Mouse (Mus musculus) testis, adult 2 months (tissue): ENCODE results near the gene Myo5c. TPM values are rescaled to one million over a fixed set of nuclear protein-coding genes. Genes with fewer than 3 reads are reported as not detected.

Experiments
- H3K27ac ChIP-seq: fragments of 200-500 bp; 2 replicates; pipeline ENCODE4 v1.5.1; 2012; ENCODE audit warnings: low read depth, low read length; ENCODE audit not compliant: control insufficient read depth, insufficient read depth
- H3K27me3 ChIP-seq: fragments of 200-500 bp; 2 replicates; pipeline ENCODE4 v1.6.1; 2012; ENCODE audit warnings: mild to moderate bottlenecking, low read length, moderate library complexity; ENCODE audit not compliant: control insufficient read depth, insufficient read depth
- H3K36me3 ChIP-seq: fragments of 200-500 bp; 2 replicates; pipeline ENCODE4 v1.6.1; 2012; ENCODE audit warnings: mild to moderate bottlenecking, low read length; ENCODE audit not compliant: control insufficient read depth, insufficient read depth
- H3K4me1 ChIP-seq: fragments of 200-500 bp; 2 replicates; pipeline ENCODE4 v1.6.1; 2012; ENCODE audit warnings: low read length; ENCODE audit not compliant: control insufficient read depth, insufficient read depth
- H3K4me3 ChIP-seq: fragments of 200-500 bp; 2 replicates; pipeline ENCODE4 v1.5.1; 2012; ENCODE audit warnings: low read depth, mild to moderate bottlenecking, low read length, moderate library complexity, mixed read lengths; ENCODE audit not compliant: control insufficient read depth
- CTCF ChIP-seq: fragments of 200-500 bp; IDR thresholded peaks from 2 replicates; pipeline ENCODE4 v1.5.1; 2012; ENCODE audit warnings: low read depth, mild to moderate bottlenecking, inconsistent platforms, low read length, moderate library complexity; ENCODE audit not compliant: control insufficient read depth, insufficient read depth, insufficient replicate concordance
- POLR2A ChIP-seq: fragments of 200-500 bp; IDR thresholded peaks from 2 replicates; pipeline ENCODE4 v1.6.1; 2012; ENCODE audit warnings: low read depth, mild to moderate bottlenecking, inconsistent platforms, low read length, moderate library complexity; ENCODE audit not compliant: control insufficient read depth
- polyA plus RNA-seq: library from polyadenylated mRNA; depleted of rRNA; stranded (reverse); fragments of >200 nt; gene quantifications from 2 replicates; pipeline ENCODE4 v1.2.3, GENCODE M21; 2012

The Myo5c gene
- polyA plus RNA-seq, 1 experiment: 1.3 TPM

DNA sequence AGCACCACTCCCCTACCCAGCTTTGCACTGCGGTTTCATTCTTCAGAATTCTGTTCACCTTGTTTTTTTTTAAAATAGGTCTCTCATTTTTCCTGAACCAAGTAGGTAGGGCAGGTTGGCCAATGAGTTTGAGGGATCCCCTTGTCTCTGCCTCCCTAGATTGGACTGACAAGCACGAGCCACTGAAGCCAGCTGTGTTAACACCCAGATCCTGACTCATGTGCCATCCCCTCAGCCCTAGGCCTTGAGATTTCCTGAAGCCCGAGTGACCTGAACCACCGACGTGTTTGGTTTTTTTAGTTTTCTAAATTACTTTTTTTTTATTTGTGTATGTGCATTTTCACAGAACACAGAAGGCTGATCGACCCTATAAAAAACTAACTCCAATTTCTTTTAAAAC is 85.0 kb downstream of the Myo5c start:
- Histone ChIP-seq H3K36me3 (no peaks in the 10 kb centered on the region), H3K4me1 (peaks cover 11% of the 10 kb centered on the region), H3K27me3 (no peaks in the 10 kb centered on the region), H3K27ac (no peak overlapping the region), H3K4me3 (no peak overlapping the region)
- TF ChIP-seq POLR2A (no peak), CTCF (no peak)

DNA sequence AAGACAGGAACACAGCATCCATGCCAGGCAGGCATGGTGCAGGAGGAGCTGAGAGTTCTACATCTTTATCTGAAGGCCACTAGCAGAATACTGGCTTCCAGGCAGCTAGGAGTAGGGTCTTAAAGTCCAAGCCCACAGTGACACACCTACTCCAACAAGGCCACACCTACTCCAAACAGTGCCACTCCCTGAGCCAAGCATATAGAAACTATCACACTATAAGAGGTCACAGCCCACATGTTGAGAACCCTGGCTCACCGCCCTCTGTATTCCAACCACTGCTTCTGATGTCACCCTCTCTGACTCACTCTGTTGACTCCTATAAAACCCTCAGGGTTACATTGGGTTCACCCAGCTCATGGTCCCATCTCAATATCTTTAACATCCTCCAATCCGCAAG is 86.4 kb downstream of the Myo5c start:
- H3K27ac ChIP-seq: no peak overlapping the region
- TF ChIP-seq CTCF (no peak), POLR2A (no peak)
- no peak overlapping the region for H3K4me3 ChIP-seq
- H3K27me3 ChIP-seq: no peaks in the 10 kb centered on the region
- H3K36me3 ChIP-seq: no peaks in the 10 kb centered on the region
- peaks cover 11% of the 10 kb centered on the region for H3K4me1 ChIP-seq

DNA sequence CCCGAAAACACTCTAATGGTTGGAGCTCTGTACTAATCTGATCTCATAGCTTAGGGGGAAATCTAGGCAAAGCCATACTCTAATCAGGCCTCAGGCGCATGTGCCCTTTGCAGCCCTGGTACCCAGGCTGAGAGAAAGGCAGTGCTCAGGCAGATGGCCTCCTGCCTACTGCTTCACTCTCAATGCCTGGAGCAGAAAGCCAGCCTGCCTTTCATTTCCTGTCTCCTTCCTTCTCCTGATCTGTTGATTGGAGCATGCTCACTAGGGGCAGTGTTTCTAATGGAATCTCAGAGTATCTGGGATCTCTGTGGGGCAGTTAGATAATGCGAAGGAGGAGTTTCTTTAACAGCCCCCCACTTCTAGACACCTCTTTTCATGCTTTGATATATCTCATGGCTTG is 87.5 kb downstream of the Myo5c start:
- H3K27ac ChIP-seq: no peak overlapping the region
- H3K36me3 ChIP-seq: no peaks in the 10 kb centered on the region
- TF ChIP-seq CTCF: no peak
- no peak for TF ChIP-seq POLR2A
- H3K4me1 ChIP-seq: peaks cover 7% of the 10 kb centered on the region; the same call in 1 of the 2 replicates
- H3K4me3 ChIP-seq: no peak overlapping the region
- no peaks in the 10 kb centered on the region for H3K27me3 ChIP-seq

DNA sequence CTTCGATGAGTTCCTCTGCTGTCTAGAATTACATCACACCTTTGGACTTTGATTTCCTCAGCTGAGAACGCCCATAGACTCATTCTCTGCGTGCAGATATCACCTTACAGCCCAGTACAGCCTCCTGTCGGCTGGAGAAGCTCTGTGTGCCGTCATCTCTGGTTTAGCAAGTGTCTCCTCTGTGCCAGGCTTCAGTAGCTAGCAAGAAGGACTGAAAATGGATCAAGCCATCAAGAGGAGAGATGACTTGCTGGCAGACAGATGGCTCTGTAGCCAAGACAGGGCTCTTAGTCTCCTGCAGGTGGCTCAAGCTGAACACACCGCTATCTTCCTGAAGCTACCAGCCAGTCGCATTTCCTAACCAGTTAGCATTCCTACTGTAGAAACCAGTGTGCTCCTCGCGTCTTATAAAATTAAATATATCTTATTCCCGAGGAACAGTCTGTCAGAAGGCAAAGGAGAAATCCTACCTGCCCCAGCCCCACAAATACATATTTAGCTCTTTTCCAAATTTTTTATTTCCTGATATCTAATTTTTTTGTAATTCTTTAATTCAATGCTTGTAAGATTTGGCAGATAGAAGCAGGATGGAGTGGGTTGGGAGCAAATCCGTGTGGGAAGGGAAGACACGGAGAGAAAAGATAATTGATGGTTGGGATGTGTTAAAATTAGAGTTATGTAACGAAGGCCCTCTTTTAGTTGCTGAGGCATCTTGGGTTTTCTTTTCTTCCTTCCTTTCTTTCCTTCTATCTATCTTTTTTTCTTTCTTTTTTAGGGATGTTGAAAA is 90.5 kb downstream of the Myo5c start:
- TF ChIP-seq CTCF (no peak), POLR2A (no peak)
- Histone ChIP-seq H3K36me3 (no peaks in the 10 kb centered on the region), H3K27ac (no peak overlapping the region), H3K4me1 (peaks cover 2% of the 10 kb centered on the region; the same call in 1 of the 2 replicates), H3K4me3 (no peak overlapping the region), H3K27me3 (no peaks in the 10 kb centered on the region)

DNA sequence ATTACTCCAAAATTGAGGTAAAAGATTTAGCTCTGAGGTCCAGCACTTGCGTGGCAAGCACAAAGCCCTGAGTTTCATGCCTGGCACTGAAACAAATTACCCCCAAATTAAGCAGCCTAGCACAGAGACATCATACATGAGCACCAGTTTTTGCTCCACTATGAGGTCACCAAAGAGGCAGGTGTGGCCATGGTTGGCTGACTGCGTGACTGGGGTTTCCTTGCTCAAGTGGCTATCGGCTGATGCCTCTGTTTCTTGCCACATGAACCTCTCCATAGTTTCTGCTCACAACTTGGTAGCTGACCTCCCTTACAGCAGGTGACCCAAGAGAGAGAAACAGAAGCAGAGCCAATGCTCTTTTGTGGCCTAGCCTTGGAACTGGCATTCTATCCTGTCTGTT is 96.2 kb downstream of the Myo5c start:
- Histone ChIP-seq H3K4me1 (no peaks in the 10 kb centered on the region), H3K36me3 (no peaks in the 10 kb centered on the region), H3K4me3 (no peak overlapping the region), H3K27me3 (no peaks in the 10 kb centered on the region), H3K27ac (no peak overlapping the region)
- TF ChIP-seq CTCF (no peak), POLR2A (no peak)

DNA sequence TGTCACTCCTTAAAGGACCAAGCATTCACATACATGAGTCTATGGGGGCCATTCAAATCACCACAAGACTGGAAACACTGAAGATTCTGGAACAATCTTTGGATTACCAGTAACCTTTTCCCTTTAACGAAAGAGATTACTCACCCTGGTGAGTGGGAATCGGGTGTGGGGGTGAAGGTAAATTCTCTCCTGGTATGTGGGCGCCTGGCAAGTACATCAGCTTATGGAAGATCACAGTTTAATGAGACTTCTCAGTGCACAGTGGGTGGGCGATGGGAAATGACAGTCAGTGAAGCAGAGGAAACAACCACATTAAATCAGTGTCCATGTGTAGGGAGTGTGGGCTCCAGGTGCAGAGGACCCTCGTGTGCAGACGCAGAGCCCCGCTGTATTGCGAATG is 99.0 kb downstream of the Myo5c start:
- Histone ChIP-seq H3K4me1 (no peaks in the 10 kb centered on the region), H3K27me3 (no peaks in the 10 kb centered on the region), H3K36me3 (no peaks in the 10 kb centered on the region), H3K4me3 (no peak overlapping the region), H3K27ac (no peak overlapping the region)
- TF ChIP-seq CTCF (no peak), POLR2A (no peak)

DNA sequence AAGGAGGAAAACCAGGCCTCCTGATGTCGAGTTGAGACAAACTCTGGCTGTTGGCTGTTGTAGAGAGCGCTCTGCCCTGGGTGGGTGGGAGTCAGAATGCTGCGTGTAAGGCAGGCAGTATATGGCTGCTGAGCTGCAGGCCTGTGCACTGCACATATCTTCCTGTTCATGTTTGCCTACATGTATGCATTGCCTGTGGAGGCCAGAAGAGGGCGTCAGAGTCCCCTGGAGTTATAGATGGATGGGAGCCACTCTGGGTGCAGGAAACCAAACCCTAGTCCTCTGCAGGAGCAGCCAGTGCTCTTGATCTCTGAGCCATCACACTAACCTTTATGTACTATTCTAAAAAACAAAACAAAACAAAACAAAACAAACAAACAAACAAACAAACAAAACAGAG is 102.6 kb downstream of the Myo5c start:
- H3K4me1 ChIP-seq: no peaks in the 10 kb centered on the region
- H3K27ac ChIP-seq: no peak overlapping the region
- no peak overlapping the region for H3K4me3 ChIP-seq
- no peaks in the 10 kb centered on the region for H3K27me3 ChIP-seq
- no peaks in the 10 kb centered on the region for H3K36me3 ChIP-seq
- peak; percentile 53; the same call in 1 of the 2 replicates for TF ChIP-seq CTCF
- TF ChIP-seq POLR2A: no peak
